Mouse (Mus musculus) kidney, embryonic 16.5 days (tissue): ENCODE measurements around the gene Wnt11. TPM values are rescaled to one million over a fixed set of nuclear protein-coding genes. Genes with fewer than 3 reads are reported as not detected.

Experiments
- ATAC-seq: fragments of 200-750 bp; cut with Nextera tagmentation; 2 replicates; pipeline ENCODE4 v1.8.0; 2017; ENCODE audit warnings: moderate TSS enrichment; ENCODE audit not compliant: low FRiP score, low TSS enrichment
- H3K27ac ChIP-seq: fragments of 300-500 bp; sonication (generic); 2 replicates; pipeline ENCODE4 v1.5.1; 2014; ENCODE audit warnings: low read length
- H3K27me3 ChIP-seq: fragments of 300-500 bp; sonication (generic); 2 replicates; pipeline ENCODE4 v1.6.1; 2014; ENCODE audit warnings: low read length, control low read depth, mixed read lengths; ENCODE audit not compliant: insufficient read depth
- H3K36me3 ChIP-seq: fragments of 300-500 bp; sonication (generic); 2 replicates; pipeline ENCODE4 v1.6.1; 2014; ENCODE audit warnings: low read length, control low read depth, mixed read lengths; ENCODE audit not compliant: insufficient read depth
- H3K4me1 ChIP-seq: fragments of 300-500 bp; sonication (generic); 2 replicates; pipeline ENCODE4 v1.6.1; 2014; ENCODE audit warnings: low read length, control low read depth, mixed read lengths; ENCODE audit not compliant: insufficient read depth
- H3K4me2 ChIP-seq: fragments of 300-500 bp; sonication (generic); replicated peaks from 2 replicates; pipeline ENCODE4 v1.6.1; 2014; ENCODE audit warnings: low read depth, low read length
- H3K4me3 ChIP-seq: fragments of 300-500 bp; sonication (generic); 2 replicates; pipeline ENCODE4 v1.5.1; 2014; ENCODE audit warnings: mild to moderate bottlenecking, low read length
- H3K9ac ChIP-seq: fragments of 300-500 bp; sonication (generic); replicated peaks from 2 replicates; pipeline ENCODE4 v1.6.1; 2014; ENCODE audit warnings: low read length
- H3K9me3 ChIP-seq: fragments of 300-500 bp; sonication (generic); 2 replicates; pipeline ENCODE4 v1.6.1; 2016; ENCODE audit warnings: low read length, control low read depth
- WGBS: fragments of 180-500 bp; shearing (Covaris S2); extraction: QIAGEN DNeasy Blood & Tissue Kit; methylation state at CpG from one replicate; pipeline ENCODE4 v1.1.7; 2014; 5-methylcytosine and 5-hydroxymethylcytosine counted together
- polyA plus RNA-seq: library from polyadenylated mRNA; unstranded; fragments of >200 nt; fragmentation: Nextera tagmentation; extraction: Ambion mirVana; gene quantifications from 2 replicates; pipeline ENCODE4 v1.2.1, GENCODE M21; 2015

Wnt11 gene
- polyA plus RNA-seq, 1 experiment from 2014 or later, result 33.3 TPM

DNA sequence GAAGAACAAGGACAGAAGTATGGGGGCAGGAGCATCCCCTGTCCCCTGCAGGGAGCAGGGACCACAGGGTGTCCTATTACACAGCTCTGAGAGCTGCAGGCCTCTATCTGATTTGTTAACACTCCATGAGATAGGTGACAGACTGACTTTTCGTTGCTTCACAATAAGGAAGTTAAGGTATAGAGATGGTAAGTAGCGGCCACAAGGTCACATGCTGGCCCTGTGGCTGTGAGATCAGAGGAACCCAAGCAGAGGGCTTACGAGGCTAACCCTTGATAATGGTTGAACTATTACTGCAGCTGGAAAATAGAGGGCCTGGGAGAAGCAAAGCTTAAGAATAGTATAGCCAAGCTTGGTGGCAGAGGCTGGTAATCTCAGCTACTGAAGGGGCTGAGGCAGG lies 5.9 kb downstream of the Wnt11 start:
- Histone ChIP-seq H3K4me1 (peaks cover 61% of the 10 kb centered on the region), H3K4me2 (peak overlapping the region; percentile 97; the same call in 1 of the 2 replicates), H3K27me3 (peaks cover 46% of the 10 kb centered on the region), H3K4me3 (peak overlapping the region; percentile 70; the same call in 1 of the 2 replicates), H3K27ac (no peak overlapping the region), H3K9me3 (no peaks in the 10 kb centered on the region), H3K36me3 (no peaks in the 10 kb centered on the region), H3K9ac (no peak overlapping the region)
- WGBS, result 47% methylated on average over 3 of the region's 3 CpGs
- ATAC-seq, result no peak

DNA sequence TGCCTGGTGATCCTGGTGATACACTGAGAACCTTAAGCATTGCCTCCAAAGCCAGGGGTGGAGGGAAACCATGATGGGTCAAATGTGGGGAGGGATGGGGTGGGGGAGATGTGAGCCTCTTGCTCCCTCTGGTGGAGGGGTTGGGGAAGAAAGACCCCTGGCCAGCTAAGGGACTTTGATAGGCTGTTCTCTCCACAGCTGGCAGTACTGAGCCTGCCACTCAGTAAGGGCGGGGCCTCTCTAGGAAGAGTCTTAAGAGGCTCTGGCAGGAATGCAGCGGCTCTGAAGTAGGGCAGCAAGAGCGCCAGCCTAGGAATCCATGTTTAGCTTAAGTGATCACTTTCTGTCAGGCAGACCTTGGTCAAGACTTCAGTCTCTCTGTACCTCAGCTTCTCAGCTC lies 6.9 kb downstream of the Wnt11 start:
- Histone ChIP-seq H3K4me3 (no peak overlapping the region), H3K9ac (no peak overlapping the region), H3K27ac (no peak overlapping the region), H3K4me1 (peaks cover 50% of the 10 kb centered on the region), H3K9me3 (no peaks in the 10 kb centered on the region), H3K4me2 (peak overlapping the region; percentile 97; the same call in 1 of the 2 replicates), H3K36me3 (no peaks in the 10 kb centered on the region), H3K27me3 (peaks cover 36% of the 10 kb centered on the region)
- WGBS, result 80% methylated on average over 3 of the region's 3 CpGs
- ATAC-seq, result no peak

DNA sequence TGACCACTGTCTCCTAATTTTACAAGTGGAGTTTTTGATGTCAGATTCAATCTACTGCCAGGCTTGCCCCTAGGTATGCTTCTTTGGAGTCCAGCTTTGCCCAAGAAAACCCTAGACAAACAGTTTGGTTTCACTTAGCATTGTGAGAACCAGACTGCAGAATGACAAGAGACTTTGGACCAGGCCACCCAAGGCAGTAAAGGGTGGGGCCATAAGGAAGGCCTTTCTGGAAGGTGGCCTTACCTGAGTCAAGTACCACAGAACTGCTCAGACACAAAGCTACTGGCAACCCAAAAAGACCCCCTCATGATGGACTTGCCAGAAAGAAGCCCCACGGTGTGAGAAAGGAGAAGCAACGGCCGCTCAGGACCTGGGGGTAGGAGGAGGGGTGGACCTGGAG lies 8.1 kb downstream of the Wnt11 start:
- Histone ChIP-seq H3K27me3 (peaks cover 30% of the 10 kb centered on the region), H3K9ac (no peak overlapping the region; the same call in 1 of the 2 replicates), H3K36me3 (no peaks in the 10 kb centered on the region), H3K4me3 (no peak overlapping the region), H3K27ac (no peak overlapping the region), H3K4me1 (peaks cover 43% of the 10 kb centered on the region), H3K4me2 (no peak overlapping the region), H3K9me3 (no peaks in the 10 kb centered on the region)
- no peak for ATAC-seq
- 85% methylated on average over 3 of the region's 3 CpGs for WGBS

- Histone ChIP-seq H3K9me3 (no peaks in the 10 kb centered on the region), H3K9ac (no peak overlapping the region), H3K36me3 (no peaks in the 10 kb centered on the region), H3K27me3 (peaks cover 27% of the 10 kb centered on the region), H3K27ac (no peak overlapping the region), H3K4me1 (peaks cover 37% of the 10 kb centered on the region), H3K4me3 (no peak overlapping the region), H3K4me2 (no peak overlapping the region)
- peak; percentile 21; the same call in 1 of the 2 replicates for ATAC-seq
- WGBS, result 24% methylated on average over 7 of the region's 7 CpGs
These were observed 8.7 kb downstream of the Wnt11 start for GRCm38 (mm10) chr7:98843649-98844048.

GRCm38 (mm10) chr7:98848899-98849640 lies 14.2 kb downstream of the Wnt11 start:
- Histone ChIP-seq H3K27ac (no peak overlapping the region), H3K4me3 (no peak overlapping the region), H3K9me3 (no peaks in the 10 kb centered on the region), H3K9ac (no peak overlapping the region), H3K27me3 (no peaks in the 10 kb centered on the region), H3K4me1 (peaks cover 20% of the 10 kb centered on the region), H3K4me2 (no peak overlapping the region), H3K36me3 (peaks cover 8% of the 10 kb centered on the region)
- WGBS, result 75% methylated on average over 8 of the region's 8 CpGs
- no peak for ATAC-seq

GRCm38 (mm10) chr7:98850388-98850787 lies 15.5 kb downstream of the Wnt11 start:
- H3K36me3 ChIP-seq, result peaks cover 8% of the 10 kb centered on the region
- no peak overlapping the region for H3K9ac ChIP-seq
- H3K4me3 ChIP-seq, result no peak overlapping the region
- 0 out of 2 replicates have a peak overlapping the region, but pooled peaks have one; percentile 15 for H3K27ac ChIP-seq
- whole genome bisulfite sequencing, result 91% methylated on average over 5 of the region's 5 CpGs
- peaks cover 20% of the 10 kb centered on the region for H3K4me1 ChIP-seq
- no peaks in the 10 kb centered on the region for H3K9me3 ChIP-seq
- no peak for ATAC-seq
- H3K27me3 ChIP-seq, result no peaks in the 10 kb centered on the region
- H3K4me2 ChIP-seq, result no peak overlapping the region

GRCm38 (mm10) chr7:98851220-98851619 lies 16.3 kb downstream of the Wnt11 start:
- Histone ChIP-seq H3K9me3 (no peaks in the 10 kb centered on the region), H3K27me3 (no peaks in the 10 kb centered on the region), H3K27ac (0 out of 2 replicates have a peak overlapping the region, but pooled peaks have one; percentile 15), H3K4me2 (no peak overlapping the region), H3K36me3 (peaks cover 8% of the 10 kb centered on the region), H3K4me1 (peaks cover 20% of the 10 kb centered on the region), H3K9ac (no peak overlapping the region), H3K4me3 (no peak overlapping the region)
- 39% methylated on average over 9 of the region's 9 CpGs for WGBS
- ATAC-seq, result peak; percentile 9; the same call in 1 of the 2 replicates

DNA sequence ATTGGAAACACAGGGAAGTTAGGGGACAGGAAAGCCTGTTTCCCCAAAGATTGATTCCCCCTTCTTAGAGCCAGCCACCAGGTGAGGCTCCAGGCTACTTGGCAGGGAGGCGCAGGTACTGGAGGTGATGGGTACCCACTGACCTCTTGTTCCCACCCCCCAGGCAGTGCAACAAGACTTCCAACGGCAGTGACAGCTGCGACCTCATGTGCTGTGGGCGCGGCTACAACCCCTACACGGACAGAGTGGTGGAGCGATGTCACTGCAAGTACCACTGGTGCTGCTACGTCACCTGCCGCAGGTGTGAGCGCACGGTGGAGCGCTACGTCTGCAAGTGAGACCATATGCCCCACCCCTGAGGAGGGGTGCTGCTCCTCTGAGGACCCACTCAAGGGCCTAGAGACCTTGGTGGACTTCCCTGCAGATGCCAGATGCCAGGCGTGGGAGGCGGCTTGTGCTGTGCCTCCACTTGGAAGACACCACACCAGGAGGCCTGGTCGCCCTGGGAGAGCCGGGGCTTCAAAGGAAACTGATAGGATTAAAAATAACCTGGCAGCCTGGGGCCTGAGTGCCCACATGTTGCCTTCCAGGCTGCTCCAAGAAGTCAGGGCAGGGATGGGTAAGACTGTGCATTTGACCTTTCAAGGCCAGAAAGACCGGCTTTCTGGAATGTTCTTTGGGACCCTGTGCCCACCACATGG lies 18.2 kb downstream of the Wnt11 start:
- ATAC-seq, result no peak
- Histone ChIP-seq H3K9ac (no peak overlapping the region), H3K27ac (no peak overlapping the region), H3K4me3 (no peak overlapping the region), H3K27me3 (no peaks in the 10 kb centered on the region), H3K4me2 (no peak overlapping the region), H3K9me3 (no peaks in the 10 kb centered on the region), H3K36me3 (peaks cover 8% of the 10 kb centered on the region), H3K4me1 (peaks cover 26% of the 10 kb centered on the region)
- 80% methylated on average over 18 of the region's 18 CpGs for WGBS

- Histone ChIP-seq H3K27me3 (no peaks in the 10 kb centered on the region), H3K4me2 (no peak overlapping the region), H3K36me3 (peaks cover 8% of the 10 kb centered on the region), H3K9me3 (no peaks in the 10 kb centered on the region), H3K9ac (no peak overlapping the region), H3K27ac (no peak overlapping the region), H3K4me1 (peaks cover 24% of the 10 kb centered on the region), H3K4me3 (no peak overlapping the region)
- 70% methylated on average over 6 of the region's 6 CpGs for WGBS
- no peak for ATAC-seq
These were observed 18.9 kb downstream of the Wnt11 start for GRCm38 (mm10) chr7:98853806-98854205.

- Histone ChIP-seq H3K9ac (no peak overlapping the region), H3K36me3 (peaks cover 5% of the 10 kb centered on the region), H3K4me3 (no peak overlapping the region), H3K27me3 (no peaks in the 10 kb centered on the region), H3K4me2 (no peak overlapping the region), H3K4me1 (peaks cover 20% of the 10 kb centered on the region), H3K9me3 (no peaks in the 10 kb centered on the region), H3K27ac (no peak overlapping the region)
- 66% methylated on average over 2 of the region's 2 CpGs for WGBS
- ATAC-seq, result no peak
These were observed 20.5 kb downstream of the Wnt11 start for GRCm38 (mm10) chr7:98855388-98855787.
